Mouse (Mus musculus) CH12.LX (cell line): ENCODE measurements around the gene Tmem106b. TPM values are rescaled to one million over a fixed set of nuclear protein-coding genes. Genes with fewer than 3 reads are reported as not detected.

Experiments used
- DNase-seq: peaks from one replicate; pipeline ENCODE4 v3.0.0-alpha.2; 2013; ENCODE audit errors: extremely low read depth
- H3K27ac ChIP-seq: 2 replicates; pipeline ENCODE4 v1.5.1; 2012; ENCODE audit warnings: low read depth, mild to moderate bottlenecking, control low read depth, moderate library complexity; ENCODE audit not compliant: insufficient read depth
- H3K27me3 ChIP-seq: replicated peaks from 2 replicates; pipeline ENCODE3; 2012; ENCODE audit warnings: inconsistent platforms
- H3K36me3 ChIP-seq, 2 experiments: replicated peaks in 1 of 2; 2 replicates each; pipeline versions ENCODE3 to v1.6.1; 2012; ENCODE audit warnings: inconsistent platforms in 1 of 2, low read length in 1 of 2, mild to moderate bottlenecking in 1 of 2, mixed read lengths in 1 of 2, moderate library complexity in 1 of 2; ENCODE audit not compliant: control insufficient read depth in 1 of 2, insufficient read depth in 1 of 2
- H3K4me1 ChIP-seq, 2 experiments: 2 replicates each; pipeline ENCODE4 v1.6.1; 2012; ENCODE audit warnings: inconsistent platforms in 1 of 2, moderate library complexity in 1 of 2; ENCODE audit not compliant: insufficient read depth in 2 of 2, control insufficient read depth in 1 of 2
- H3K4me2 ChIP-seq: 2 replicates; pipeline ENCODE4 v1.6.1; 2012; ENCODE audit warnings: low read depth, mild to moderate bottlenecking, control low read depth; ENCODE audit not compliant: poor library complexity, insufficient read depth, severe bottlenecking
- H3K4me3 ChIP-seq, 3 experiments: fragments of 150-350 bp in 1 of 3; sonication (generic) in 1 of 3; replicated peaks in 1 of 3; 2 replicates each; pipeline versions ENCODE3 to v1.5.1; 2011 to 2012; ENCODE audit warnings: low read depth in 2 of 3, low read length in 2 of 3, mild to moderate bottlenecking in 2 of 3, moderate library complexity in 2 of 3, control low read depth in 1 of 3, improper control_type of control experiment in 1 of 3, inconsistent platforms in 1 of 3, mixed read lengths in 1 of 3; ENCODE audit not compliant: poor library complexity in 1 of 3
- H3K79me2 ChIP-seq: replicated peaks from 2 replicates; pipeline ENCODE4 v1.6.1; 2012; ENCODE audit warnings: mild to moderate bottlenecking, moderate library complexity; ENCODE audit not compliant: control insufficient read depth, poor library complexity, insufficient read depth, severe bottlenecking; ENCODE audit errors: extremely low read depth
- H3K9ac ChIP-seq: 2 replicates; pipeline ENCODE4 v1.6.1; 2012; ENCODE audit warnings: low read depth, mild to moderate bottlenecking, control low read depth, moderate library complexity; ENCODE audit not compliant: insufficient read depth
- H3K9me3 ChIP-seq: replicated peaks from 2 replicates; pipeline ENCODE3; 2012; ENCODE audit warnings: low read length, inconsistent platforms, mixed read lengths
- BHLHE40 ChIP-seq: IDR thresholded peaks from 2 replicates; pipeline ENCODE4 v1.6.1; 2011; ENCODE audit warnings: mild to moderate bottlenecking, low read depth, low read length, improper control_type of control experiment
- CHD1 ChIP-seq: IDR thresholded peaks from 2 replicates; pipeline ENCODE4 v1.6.1; 2012; ENCODE audit warnings: low read depth, low read length, improper control_type of control experiment, inconsistent platforms
- CHD2 ChIP-seq: IDR thresholded peaks from 2 replicates; pipeline ENCODE4 v1.6.1; 2011; ENCODE audit warnings: low read length, improper control_type of control experiment
- CTCF ChIP-seq, 2 experiments: IDR thresholded peaks in 1 of 2; conservative IDR thresholded peaks in 1 of 2; 2 replicates each; pipeline ENCODE4 v1.5.1; 2011 to 2012; ENCODE audit warnings: low read depth in 2 of 2, low read length in 2 of 2, improper control_type of control experiment in 1 of 2, inconsistent platforms in 1 of 2, mild to moderate bottlenecking in 1 of 2, moderate library complexity in 1 of 2
- E2F4 ChIP-seq: IDR thresholded peaks from 2 replicates; pipeline ENCODE4 v1.6.1; 2011; ENCODE audit warnings: low read depth, low read length, improper control_type of control experiment; ENCODE audit not compliant: insufficient replicate concordance
- ELF1 ChIP-seq: IDR thresholded peaks from 2 replicates; pipeline ENCODE4 v1.6.1; 2014; ENCODE audit warnings: low read depth, mild to moderate bottlenecking, inconsistent platforms, low read length, improper control_type of control experiment
- EP300 ChIP-seq: IDR thresholded peaks from 2 replicates; pipeline ENCODE4 v1.6.1; 2011; ENCODE audit warnings: low read length, improper control_type of control experiment
- GABPA ChIP-seq: IDR thresholded peaks from 2 replicates; pipeline ENCODE4 v1.6.1; 2012; ENCODE audit warnings: low read depth, low read length, improper control_type of control experiment, inconsistent platforms; ENCODE audit not compliant: insufficient replicate concordance
- HCFC1 ChIP-seq: IDR thresholded peaks from 2 replicates; pipeline ENCODE4 v1.6.1; 2012; ENCODE audit warnings: low read depth, mild to moderate bottlenecking, inconsistent platforms, low read length, improper control_type of control experiment
- JUND ChIP-seq: conservative IDR thresholded peaks from 2 replicates; pipeline ENCODE4 v1.6.1; 2011; ENCODE audit warnings: low read depth, low read length, improper control_type of control experiment
- MAX ChIP-seq: IDR thresholded peaks from 2 replicates; pipeline ENCODE4 v1.6.1; 2011; ENCODE audit warnings: low read length, improper control_type of control experiment
- MYC ChIP-seq: IDR thresholded peaks from 2 replicates; pipeline ENCODE4 v1.6.1; 2011; ENCODE audit warnings: low read depth, mild to moderate bottlenecking, improper control_type of control experiment, low read length
- NRF1 ChIP-seq: IDR thresholded peaks from 2 replicates; pipeline ENCODE4 v1.6.1; 2014; ENCODE audit warnings: low read depth, mild to moderate bottlenecking, inconsistent platforms, low read length, improper control_type of control experiment, moderate library complexity
- PAX5 ChIP-seq: IDR thresholded peaks from 2 replicates; pipeline ENCODE4 v1.6.1; 2012; ENCODE audit warnings: low read length, inconsistent platforms, mixed read lengths
- POLR2AphosphoS2 ChIP-seq: IDR thresholded peaks from 2 replicates; pipeline ENCODE4 v1.6.1; 2011; ENCODE audit warnings: low read depth, low read length, improper control_type of control experiment
- RAD21 ChIP-seq: IDR thresholded peaks from 2 replicates; pipeline ENCODE4 v1.6.1; 2011; ENCODE audit warnings: low read depth, mild to moderate bottlenecking, low read length, improper control_type of control experiment, moderate library complexity
- RCOR1 ChIP-seq: conservative IDR thresholded peaks from 2 replicates; pipeline ENCODE4 v1.6.1; 2012; ENCODE audit warnings: low read depth, mild to moderate bottlenecking, inconsistent platforms, low read length, improper control_type of control experiment
- SIN3A ChIP-seq: IDR thresholded peaks from 2 replicates; pipeline ENCODE4 v1.6.1; 2012; ENCODE audit warnings: low read length, improper control_type of control experiment, inconsistent platforms
- SMC3 ChIP-seq: IDR thresholded peaks from 2 replicates; pipeline ENCODE4 v1.6.1; 2011; ENCODE audit warnings: low read depth, low read length, improper control_type of control experiment
- TBP ChIP-seq: conservative IDR thresholded peaks from 2 replicates; pipeline ENCODE4 v1.6.1; 2011; ENCODE audit warnings: low read depth, low read length, improper control_type of control experiment
- TCF12 ChIP-seq: IDR thresholded peaks from 2 replicates; pipeline ENCODE4 v1.6.1; 2014; ENCODE audit warnings: low read depth, mild to moderate bottlenecking, inconsistent platforms, low read length, improper control_type of control experiment
- UBTF ChIP-seq: IDR thresholded peaks from 2 replicates; pipeline ENCODE4 v1.6.1; 2012; ENCODE audit warnings: low read depth, mild to moderate bottlenecking, inconsistent platforms, low read length, improper control_type of control experiment, moderate library complexity
- ZC3H11A ChIP-seq: IDR thresholded peaks from 2 replicates; pipeline ENCODE4 v1.6.1; 2012; ENCODE audit warnings: low read depth, mild to moderate bottlenecking, inconsistent platforms, low read length, improper control_type of control experiment
- ZNF384 ChIP-seq: IDR thresholded peaks from 2 replicates; pipeline ENCODE4 v1.6.1; 2012; ENCODE audit warnings: low read depth, low read length, improper control_type of control experiment, inconsistent platforms
- dilution Hi-C: fragments of 300-500 bp; cut with MboI; formaldehyde crosslinking; loops from 2 replicates; pipeline ENCODE4 v1.14.3; 2020; ENCODE audit warnings: low sequenced_read_pairs; ENCODE audit not compliant: extremely low pct_unique_long_range_greater_than_20kb, extremely low pct_ligation_motif_present
- in situ Hi-C: fragments of 300-500 bp; cut with MboI; formaldehyde crosslinking; loops from 3 replicates; pipeline ENCODE4 v1.14.3; 2019; ENCODE audit warnings: low sequenced_read_pairs, low pct_ligation_motif_present, low pct_unique_long_range_greater_than_20kb, mixed read lengths
- polyA plus RNA-seq: library from polyadenylated mRNA; unstranded; fragments of >175 nt; gene quantifications from 2 replicates; pipeline ENCODE4 v1.2.1, GENCODE M21; 2012; ENCODE audit warnings: low read depth; ENCODE audit not compliant: insufficient read length
- total RNA-seq, 2 experiments: library from RNA; depleted of rRNA; stranded (reverse); fragments of 300-350 nt in 1 of 2; fragments of >200 nt in 1 of 2; gene quantifications; 2 replicates each; pipeline ENCODE4 v1.2.3; 2012 to 2014

Tmem106b gene
- total and polyA plus RNA-seq, 3 experiments = 19.8 to 25.0 (median 23.1) TPM

DNA sequence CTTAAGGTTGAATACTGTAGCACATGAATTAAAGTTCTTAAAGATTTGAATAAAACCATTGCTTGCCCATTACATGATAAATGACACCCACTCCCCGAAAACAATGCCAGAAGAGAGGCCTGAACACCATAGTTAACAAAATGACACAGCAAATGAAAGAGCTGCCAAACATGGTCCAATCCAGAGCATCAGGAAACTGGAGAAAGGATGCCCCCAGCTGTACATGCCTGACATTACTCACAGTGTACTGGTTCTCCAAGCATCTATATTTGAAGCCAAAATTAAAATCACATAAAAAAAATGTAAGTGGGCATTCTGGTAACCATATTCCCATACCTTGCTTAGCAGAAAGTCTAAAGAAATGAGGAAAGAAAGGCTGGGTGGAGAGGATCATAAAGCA is 38.6 kb upstream of the Tmem106b start:
- Histone ChIP-seq H3K36me3 (no peaks in the 10 kb centered on the region), H3K4me3 (no peak overlapping the region), H3K9ac (no peak overlapping the region), H3K79me2 (no peaks in the 10 kb centered on the region), H3K4me1 (no peaks in the 10 kb centered on the region), H3K9me3 (no peaks in the 10 kb centered on the region), H3K4me2 (no peak overlapping the region), H3K27ac (no peak overlapping the region), H3K27me3 (no peaks in the 10 kb centered on the region)
- peak; percentile 9 for DNase-seq
- dilution Hi-C loops (no loop called here), in situ Hi-C loops (no loop called here)
- no peak for TF ChIP-seq BHLHE40
- TF ChIP-seq RAD21 = peak; percentile 39
- peak; percentile 23 for TF ChIP-seq SMC3
- TF ChIP-seq CTCF (conservative IDR thresholded peaks at IDR 0.05 in 1 of 2, IDR thresholded peaks at IDR 0.05 in 1 of 2; ENCODE audit: low read depth in 2 of 2, low read length in 2 of 2) = peak in 1 of 2 experiments; percentile 35; a peak in 1 of 4 replicates
- TF ChIP-seq ELF1 = no peak

DNA sequence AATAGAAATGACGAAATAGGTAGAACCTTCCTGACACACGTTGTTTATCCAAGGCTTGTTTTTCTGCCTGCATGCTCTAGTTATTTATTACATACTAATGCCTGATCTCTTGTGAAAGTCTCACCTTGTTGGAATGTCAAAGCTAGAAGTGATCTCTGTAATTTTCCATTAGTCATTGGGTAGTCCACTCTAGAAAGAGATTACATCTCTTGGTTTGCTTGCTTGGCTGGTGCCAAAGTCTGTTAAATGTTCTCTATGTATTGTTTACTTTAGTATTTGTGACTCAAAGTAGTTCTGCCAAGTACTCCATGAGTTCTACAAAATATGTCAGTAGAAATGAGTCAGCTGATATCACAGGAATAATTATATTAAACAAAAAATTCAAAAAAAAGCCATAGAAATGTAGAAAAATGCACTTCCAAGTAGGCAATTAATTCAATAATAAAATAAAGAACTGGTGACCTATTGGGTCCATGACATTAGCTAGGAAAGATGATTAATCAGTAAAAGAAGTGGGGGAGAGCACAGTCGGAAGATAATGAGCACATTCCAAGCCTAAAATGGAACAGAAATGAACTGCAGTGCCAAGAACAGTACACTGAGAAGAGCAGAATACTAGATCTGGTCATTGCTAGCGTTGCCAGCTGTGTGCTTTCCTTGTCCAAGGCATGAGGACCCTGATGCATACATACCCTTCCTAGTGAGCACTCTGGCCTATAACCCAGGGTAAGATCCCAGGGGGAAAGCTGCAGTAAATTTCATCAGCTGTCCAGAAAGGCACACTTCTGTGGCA is 17.0 kb upstream of the Tmem106b start:
- H3K9ac ChIP-seq = no peak overlapping the region

DNA sequence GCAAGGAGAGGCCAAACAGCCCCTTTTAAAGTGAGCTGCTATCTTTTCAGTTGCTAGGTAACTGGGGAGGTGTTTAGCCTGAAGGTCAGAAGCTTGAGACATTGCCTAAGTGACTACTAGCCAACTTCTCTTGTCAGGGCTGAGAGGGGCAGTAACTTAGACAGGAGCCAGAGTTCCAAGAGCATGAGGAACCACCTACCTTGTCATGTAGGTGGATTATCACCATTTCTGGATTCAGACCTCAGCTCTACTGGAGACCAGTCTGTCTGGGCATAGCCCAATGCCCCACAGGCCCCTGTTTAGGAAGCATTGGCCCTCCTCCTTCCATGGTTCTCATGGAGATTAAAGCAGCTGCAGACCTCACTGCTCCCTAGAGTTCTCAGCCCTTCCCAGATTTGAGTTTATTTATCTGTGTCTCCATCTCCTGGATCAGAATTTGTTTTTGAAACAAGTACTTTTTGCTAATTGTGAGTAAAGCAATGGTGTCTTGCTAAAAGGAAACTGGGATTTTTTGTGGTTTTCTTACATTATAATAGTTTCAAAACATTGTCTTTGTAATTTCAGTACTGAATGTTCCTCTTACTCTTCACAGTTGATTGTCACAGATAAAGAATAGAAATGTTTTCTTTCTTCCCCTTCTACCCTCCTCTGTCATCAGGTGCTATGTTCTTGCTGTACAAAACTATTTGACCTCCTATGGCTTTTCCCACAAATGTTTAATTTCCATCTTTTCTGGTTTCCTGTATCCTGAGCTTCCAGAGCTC is 8.1 kb upstream of the Tmem106b start:
- DNase-seq = no peak
- dilution Hi-C loops = no loop called here
- H3K4me1 ChIP-seq = peaks cover 8 to 18% of the 10 kb centered on the region in 2 experiments; a peak in 3 of 4 replicates
- in situ Hi-C loops = no loop called here
- H3K9me3 ChIP-seq = no peaks in the 10 kb centered on the region
- H3K27ac ChIP-seq = no peak overlapping the region
- H3K4me3 ChIP-seq = no peak overlapping the region
- H3K36me3 ChIP-seq = no peaks in the 10 kb centered on the region
- H3K79me2 ChIP-seq = no peaks in the 10 kb centered on the region
- H3K27me3 ChIP-seq = no peaks in the 10 kb centered on the region
- H3K9ac ChIP-seq = peak overlapping the region; percentile 53
- H3K4me2 ChIP-seq = peak overlapping the region; percentile 67; the same call in 1 of the 2 replicates
- TF ChIP-seq TCF12 = no peak
- peak; percentile 57; the same call in 1 of the 2 replicates for TF ChIP-seq JUND
- TF ChIP-seq CHD2 = no peak
- no peak for TF ChIP-seq MYC
- TF ChIP-seq EP300 = peak; percentile 70
- no peak for TF ChIP-seq HCFC1
- no peak for TF ChIP-seq E2F4
- TF ChIP-seq PAX5 = no peak
- TF ChIP-seq ZC3H11A = no peak
- 0 out of 2 replicates have a peak, but pooled peaks have one; percentile 32 for TF ChIP-seq CHD1
- TF ChIP-seq SMC3 = no peak
- TF ChIP-seq NRF1 = no peak
- no peak for TF ChIP-seq ELF1
- no peak for TF ChIP-seq SIN3A
- no peak for TF ChIP-seq MAX

More for the DNA sequence above, 17.0 kb upstream of the Tmem106b start:
- Histone ChIP-seq H3K4me2 (no peak overlapping the region), H3K4me1 (peaks cover 5 to 13% of the 10 kb centered on the region in 2 experiments; a peak in 3 of 4 replicates), H3K9me3 (no peaks in the 10 kb centered on the region), H3K27me3 (no peaks in the 10 kb centered on the region), H3K4me3 (no peak overlapping the region), H3K36me3 (no peaks in the 10 kb centered on the region), H3K27ac (no peak overlapping the region), H3K79me2 (no peaks in the 10 kb centered on the region)
- in situ Hi-C loops = no loop called here
- TF ChIP-seq RCOR1 (no peak), TCF12 (no peak), GABPA (no peak), CHD1 (no peak), UBTF (no peak), MAX (no peak), MYC (no peak), BHLHE40 (no peak), ZNF384 (no peak), SIN3A (no peak), PAX5 (no peak), TBP (no peak), SMC3 (no peak), POLR2AphosphoS2 (no peak), ELF1 (no peak)
- dilution Hi-C loops = no loop called here
- DNase-seq = no peak
